Mouse (Mus musculus): ENCODE results near the gene Irs3. TPM values are rescaled to one million over a fixed set of nuclear protein-coding genes. Genes with fewer than 3 reads are reported as not detected.

Irs3 gene
- polyA plus RNA-seq, 1 experiment from 2014 or later: 0.23 TPM

- peak overlapping the region; percentile 11 for H3K9ac ChIP-seq (ENCODE audit: low read depth, low read length)
- no peaks in the 10 kb centered on the region for H3K9me3 ChIP-seq (replicated peaks; ENCODE audit: control insufficient read depth, low read length)
- H3K4me2 ChIP-seq: peak overlapping the region; percentile 66
- peaks cover 41% of the 10 kb centered on the region for H3K4me1 ChIP-seq (ENCODE audit: control insufficient read depth, insufficient read depth, low read length)
- H3K36me3 ChIP-seq (ENCODE audit: control insufficient read depth, insufficient read depth, low read length): peaks cover 12% of the 10 kb centered on the region
- H3K4me3 ChIP-seq (ENCODE audit: low read depth, low read length): peak overlapping the region; percentile 38
- no peak for ATAC-seq (replicated peaks; ENCODE audit: insufficient number of reproducible peaks, low FRiP score, low TSS enrichment)
- H3K27ac ChIP-seq (ENCODE audit: low read depth, low read length): peak overlapping the region; percentile 84
- H3K27me3 ChIP-seq (ENCODE audit: control insufficient read depth, insufficient read depth, low read length): no peaks in the 10 kb centered on the region
- WGBS (ENCODE audit: insufficient replicate concordance): 61% methylated on average over 4 of the region's 4 CpGs
These were observed 35.5 kb downstream of the Irs3 start for GRCm38 (mm10) chr5:137610056-137610455.

GRCm38 (mm10) chr5:137609292-137609691 is 36.2 kb downstream of the Irs3 start:
- no peak overlapping the region for H3K9ac ChIP-seq (ENCODE audit: low read depth, low read length)
- no peak overlapping the region for H3K27ac ChIP-seq (ENCODE audit: low read depth, low read length)
- ATAC-seq (replicated peaks; ENCODE audit: insufficient number of reproducible peaks, low FRiP score, low TSS enrichment): no peak
- peak overlapping the region; percentile 66 for H3K4me2 ChIP-seq
- H3K9me3 ChIP-seq (replicated peaks; ENCODE audit: control insufficient read depth, low read length): no peaks in the 10 kb centered on the region
- 0 out of 2 replicates have a peak overlapping the region, but pooled peaks have one; percentile 20 for H3K4me3 ChIP-seq (ENCODE audit: low read depth, low read length)
- no peaks in the 10 kb centered on the region for H3K27me3 ChIP-seq (ENCODE audit: control insufficient read depth, insufficient read depth, low read length)
- WGBS (ENCODE audit: insufficient replicate concordance): 53% methylated on average over 3 of the region's 3 CpGs
- peaks cover 14% of the 10 kb centered on the region for H3K36me3 ChIP-seq (ENCODE audit: control insufficient read depth, insufficient read depth, low read length)
- H3K4me1 ChIP-seq (ENCODE audit: control insufficient read depth, insufficient read depth, low read length): peaks cover 41% of the 10 kb centered on the region

GRCm38 (mm10) chr5:137608654-137609190 is 36.8 kb downstream of the Irs3 start:
- H3K27ac ChIP-seq (ENCODE audit: low read depth, low read length): no peak overlapping the region
- peak overlapping the region; percentile 66 for H3K4me2 ChIP-seq
- peak overlapping the region; percentile 35 for H3K9ac ChIP-seq (ENCODE audit: low read depth, low read length)
- H3K9me3 ChIP-seq (replicated peaks; ENCODE audit: control insufficient read depth, low read length): no peaks in the 10 kb centered on the region
- H3K27me3 ChIP-seq (ENCODE audit: control insufficient read depth, insufficient read depth, low read length): no peaks in the 10 kb centered on the region
- ATAC-seq (replicated peaks; ENCODE audit: insufficient number of reproducible peaks, low FRiP score, low TSS enrichment): no peak
- peaks cover 39% of the 10 kb centered on the region for H3K4me1 ChIP-seq (ENCODE audit: control insufficient read depth, insufficient read depth, low read length)
- peak overlapping the region; percentile 20; the same call in 1 of the 2 replicates for H3K4me3 ChIP-seq (ENCODE audit: low read depth, low read length)
- H3K36me3 ChIP-seq (ENCODE audit: control insufficient read depth, insufficient read depth, low read length): peaks cover 14% of the 10 kb centered on the region
- 19% methylated on average over 23 of the region's 23 CpGs for WGBS (ENCODE audit: insufficient replicate concordance)

GRCm38 (mm10) chr5:137607860-137608653 is 37.5 kb downstream of the Irs3 start:
- no peak for ATAC-seq (replicated peaks; ENCODE audit: insufficient number of reproducible peaks, low FRiP score, low TSS enrichment)
- Histone ChIP-seq H3K9me3 (replicated peaks; ENCODE audit: control insufficient read depth, low read length) (no peaks in the 10 kb centered on the region), H3K27ac (ENCODE audit: low read depth, low read length) (no peak overlapping the region), H3K4me2 (peak overlapping the region; percentile 66), H3K27me3 (ENCODE audit: control insufficient read depth, insufficient read depth, low read length) (no peaks in the 10 kb centered on the region), H3K4me3 (ENCODE audit: low read depth, low read length) (peak overlapping the region; percentile 20; the same call in 1 of the 2 replicates), H3K9ac (ENCODE audit: low read depth, low read length) (peak overlapping the region; percentile 35; the same call in 1 of the 2 replicates), H3K36me3 (ENCODE audit: control insufficient read depth, insufficient read depth, low read length) (peaks cover 14% of the 10 kb centered on the region), H3K4me1 (ENCODE audit: control insufficient read depth, insufficient read depth, low read length) (peaks cover 35% of the 10 kb centered on the region)
- WGBS (ENCODE audit: insufficient replicate concordance): 16% methylated on average over 26 of the region's 26 CpGs

- Histone ChIP-seq H3K9ac (ENCODE audit: low read depth, low read length) (peak overlapping the region; percentile 68), H3K4me3 (ENCODE audit: low read depth, low read length) (peak overlapping the region; percentile 80), H3K27ac (ENCODE audit: low read depth, low read length) (peak overlapping the region; percentile 37; the same call in 1 of the 2 replicates), H3K27me3 (ENCODE audit: control insufficient read depth, insufficient read depth, low read length) (no peaks in the 10 kb centered on the region), H3K4me1 (ENCODE audit: control insufficient read depth, insufficient read depth, low read length) (peaks cover 11% of the 10 kb centered on the region), H3K36me3 (ENCODE audit: control insufficient read depth, insufficient read depth, low read length) (peaks cover 9% of the 10 kb centered on the region), H3K4me2 (peak overlapping the region; percentile 68), H3K9me3 (replicated peaks; ENCODE audit: control insufficient read depth, low read length) (no peaks in the 10 kb centered on the region)
- 1% methylated on average over 22 of the region's 22 CpGs for WGBS (ENCODE audit: insufficient replicate concordance)
- ATAC-seq (replicated peaks; ENCODE audit: insufficient number of reproducible peaks, low FRiP score, low TSS enrichment): no peak
These were observed 44.2 kb downstream of the Irs3 start for GRCm38 (mm10) chr5:137601365-137601729.

GRCm38 (mm10) chr5:137600619-137601364 is 44.7 kb downstream of the Irs3 start, which contains the start of gene Mospd3:
TSS of gene Mospd3 (minus strand) at chr5:137601058.
- peak within 1 kb of the TSS; percentile 98 for H3K4me2 ChIP-seq
- H3K36me3 ChIP-seq (ENCODE audit: control insufficient read depth, insufficient read depth, low read length): peaks cover 7% of the 10 kb centered on the region
- peak within 1 kb of the TSS; percentile 87 for H3K9ac ChIP-seq (ENCODE audit: low read depth, low read length)
- peak; percentile 94 for ATAC-seq (replicated peaks; ENCODE audit: insufficient number of reproducible peaks, low FRiP score, low TSS enrichment)
- under 1% methylated on average over 41 of the region's 41 CpGs for WGBS (ENCODE audit: insufficient replicate concordance)
- no peaks in the 10 kb centered on the region for H3K27me3 ChIP-seq (ENCODE audit: control insufficient read depth, insufficient read depth, low read length)
- peak within 1 kb of the TSS; percentile 80 for H3K4me3 ChIP-seq (ENCODE audit: low read depth, low read length)
- H3K4me1 ChIP-seq (ENCODE audit: control insufficient read depth, insufficient read depth, low read length): peaks cover 11% of the 10 kb centered on the region
- peak within 1 kb of the TSS; percentile 86 for H3K27ac ChIP-seq (ENCODE audit: low read depth, low read length)
- H3K9me3 ChIP-seq (replicated peaks; ENCODE audit: control insufficient read depth, low read length): no peaks in the 10 kb centered on the region

GRCm38 (mm10) chr5:137600281-137600618 is 45.3 kb downstream of the Irs3 start:
- Histone ChIP-seq H3K9me3 (replicated peaks; ENCODE audit: control insufficient read depth, low read length) (no peaks in the 10 kb centered on the region), H3K27me3 (ENCODE audit: control insufficient read depth, insufficient read depth, low read length) (no peaks in the 10 kb centered on the region), H3K27ac (ENCODE audit: low read depth, low read length) (peak overlapping the region; percentile 22), H3K4me3 (ENCODE audit: low read depth, low read length) (peak overlapping the region; percentile 80), H3K4me2 (peak overlapping the region; percentile 98), H3K36me3 (ENCODE audit: control insufficient read depth, insufficient read depth, low read length) (peaks cover 6% of the 10 kb centered on the region), H3K9ac (ENCODE audit: low read depth, low read length) (peak overlapping the region; percentile 87), H3K4me1 (ENCODE audit: control insufficient read depth, insufficient read depth, low read length) (peaks cover 11% of the 10 kb centered on the region)
- ATAC-seq (replicated peaks; ENCODE audit: insufficient number of reproducible peaks, low FRiP score, low TSS enrichment): peak; percentile 60
- WGBS (ENCODE audit: insufficient replicate concordance): 2% methylated on average over 19 of the region's 19 CpGs

- H3K27ac ChIP-seq (ENCODE audit: low read depth, low read length): peak overlapping the region; percentile 22; the same call in 1 of the 2 replicates
- 68% methylated on average over 9 of the region's 9 CpGs for WGBS (ENCODE audit: insufficient replicate concordance)
These were observed 45.9 kb downstream of the Irs3 start for GRCm38 (mm10) chr5:137599600-137599999.

More at GRCm38 (mm10) chr5:137599600-137599999, 45.9 kb downstream of the Irs3 start:
- ATAC-seq (replicated peaks; ENCODE audit: insufficient number of reproducible peaks, low FRiP score, low TSS enrichment): no peak
- no peaks in the 10 kb centered on the region for H3K27me3 ChIP-seq (ENCODE audit: control insufficient read depth, insufficient read depth, low read length)
- H3K9me3 ChIP-seq (replicated peaks; ENCODE audit: control insufficient read depth, low read length): no peaks in the 10 kb centered on the region
- H3K4me3 ChIP-seq (ENCODE audit: low read depth, low read length): peak overlapping the region; percentile 80
- H3K36me3 ChIP-seq (ENCODE audit: control insufficient read depth, insufficient read depth, low read length): peaks cover 2% of the 10 kb centered on the region
- peak overlapping the region; percentile 87 for H3K9ac ChIP-seq (ENCODE audit: low read depth, low read length)
- H3K4me1 ChIP-seq (ENCODE audit: control insufficient read depth, insufficient read depth, low read length): peaks cover 11% of the 10 kb centered on the region
- H3K4me2 ChIP-seq: peak overlapping the region; percentile 98

All from heart, embryonic 11.5 days (tissue).